Mouse (Mus musculus) neutrophil, adult 65 days (primary cell): ENCODE results near the gene Olfr123. TPM values are rescaled to one million over a fixed set of nuclear protein-coding genes. Genes with fewer than 3 reads are reported as not detected.

Experiments used
- total RNA-seq: library from RNA; stranded (reverse); gene quantifications from 2 replicates; pipeline ENCODE4 v1.2.4, GENCODE M21; 2023

Olfr123 gene
- total RNA-seq: not detected in 2 replicates

GRCm38 (mm10) chr17:37793229-37793628 is at the start of gene Olfr123:
Gene Olfr123 (plus strand): TSS chr17:37793529.

GRCm38 (mm10) chr17:37768307-37768706 is 25.0 kb upstream of the Olfr123 start, which contains the start of gene Olfr122:
Gene Olfr122 (plus strand): TSS chr17:37768607.

GRCm38 (mm10) chr17:37799588-37799987 is 6.3 kb downstream of the Olfr123 start, which contains the start of gene Olfr124:
Gene Olfr124 (plus strand): TSS chr17:37799888.

GRCm38 (mm10) chr17:37832649-37833048 is 39.3 kb downstream of the Olfr123 start, which contains the start of gene Olfr125:
Gene Olfr125 (plus strand): TSS chr17:37832949.

GRCm38 (mm10) chr17:37847183-37847582 is 53.9 kb downstream of the Olfr123 start, which contains the start of gene Olfr126:
Gene Olfr126 (plus strand): TSS chr17:37847483.

Other genes with a start within 250 kb of the Olfr123 start
- not detected in 2 replicates for gene Olfr112, start 224.1 kb upstream of the Olfr123 start, total RNA-seq
- gene Olfr113, start 215.9 kb upstream of the Olfr123 start, total RNA-seq: not detected in 2 replicates
- not detected in 2 replicates for gene Olfr114, start 200.8 kb upstream of the Olfr123 start, total RNA-seq
- gene Olfr115, start 166.4 kb upstream of the Olfr123 start, total RNA-seq: not detected in 2 replicates
- not detected in 2 replicates for gene Olfr116, start 166.3 kb upstream of the Olfr123 start, total RNA-seq
- not detected in 2 replicates for gene Olfr117, start 129.7 kb upstream of the Olfr123 start, total RNA-seq
- not detected in 2 replicates for gene Olfr118, start 126.5 kb upstream of the Olfr123 start, total RNA-seq
- not detected in 2 replicates for gene Olfr119, start 97.0 kb upstream of the Olfr123 start, total RNA-seq
- gene Olfr120, start 71.7 kb upstream of the Olfr123 start, total RNA-seq: not detected in 2 replicates
- gene Olfr121, start 44.7 kb upstream of the Olfr123 start, total RNA-seq: not detected in 2 replicates
- not detected in 2 replicates for gene Olfr122, start 24.9 kb upstream of the Olfr123 start, total RNA-seq
- not detected in 2 replicates for gene Olfr124, start 6.4 kb downstream of the Olfr123 start, total RNA-seq
- gene Olfr125, start 39.4 kb downstream of the Olfr123 start, total RNA-seq: not detected in 2 replicates
- gene Olfr126, start 54.0 kb downstream of the Olfr123 start, total RNA-seq: not detected in 2 replicates
- not detected in 2 replicates for gene Olfr127, start 106.9 kb downstream of the Olfr123 start, total RNA-seq
- not detected in 2 replicates for gene Olfr128, start 127.0 kb downstream of the Olfr123 start, total RNA-seq
- gene Olfr761, start 159.6 kb downstream of the Olfr123 start, total RNA-seq: not detected in 2 replicates